Mouse (Mus musculus): Measurements from ENCODE around the gene Vps13d.

The Vps13d gene

DNA sequence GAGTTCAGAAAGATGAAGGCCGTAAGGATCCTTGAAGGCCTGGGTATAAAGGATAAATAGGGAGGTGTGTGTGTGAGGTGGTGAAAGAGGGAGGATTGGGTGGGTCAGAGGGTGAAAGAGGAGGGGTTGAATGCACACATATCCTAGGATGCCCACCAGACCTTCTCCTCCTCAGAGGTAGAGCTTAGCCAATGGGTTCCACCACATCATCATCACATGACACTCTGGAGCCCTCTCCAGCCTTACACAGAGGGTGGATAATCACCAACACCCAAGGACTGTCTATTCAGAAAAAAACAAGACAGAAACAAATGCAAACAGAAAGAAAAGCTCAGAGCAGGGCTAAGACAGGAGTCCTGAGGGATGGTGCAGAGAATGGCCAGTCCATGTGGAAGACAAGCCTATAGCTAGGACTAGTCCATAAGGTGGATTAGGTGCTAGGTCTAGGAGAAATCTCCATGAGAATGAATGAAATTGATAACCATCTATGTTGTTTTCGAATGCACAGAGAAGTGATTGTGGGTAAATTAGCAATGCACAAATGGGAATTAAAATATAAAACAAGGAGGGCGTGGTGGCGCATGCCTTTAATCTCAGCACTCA, 188.8 kb downstream of the Vps13d start:
- no peak for DNase-seq (ENCODE audit: low spot score in 2 of 2)

DNA sequence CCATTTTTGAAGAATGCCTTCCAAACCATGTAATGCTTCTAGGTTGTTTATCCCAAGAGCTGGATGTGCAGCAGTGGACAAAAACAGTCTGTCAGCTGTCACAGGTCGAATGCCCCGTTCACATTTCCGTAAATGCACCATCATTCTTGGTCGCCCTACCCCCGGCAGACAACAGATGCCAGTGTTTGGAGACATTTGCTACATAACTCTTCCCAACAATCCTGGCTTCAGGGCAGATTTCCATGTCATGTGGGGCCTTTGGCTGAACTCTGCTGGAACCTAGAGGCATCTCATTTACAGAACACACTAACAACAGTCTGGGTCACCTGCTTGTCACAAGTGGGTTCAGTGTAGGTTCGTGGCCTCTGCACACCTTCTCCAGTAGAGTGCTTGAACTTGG, 190.6 kb downstream of the Vps13d start:
- no peak for DNase-seq (ENCODE audit: low spot score in 2 of 2)

DNA sequence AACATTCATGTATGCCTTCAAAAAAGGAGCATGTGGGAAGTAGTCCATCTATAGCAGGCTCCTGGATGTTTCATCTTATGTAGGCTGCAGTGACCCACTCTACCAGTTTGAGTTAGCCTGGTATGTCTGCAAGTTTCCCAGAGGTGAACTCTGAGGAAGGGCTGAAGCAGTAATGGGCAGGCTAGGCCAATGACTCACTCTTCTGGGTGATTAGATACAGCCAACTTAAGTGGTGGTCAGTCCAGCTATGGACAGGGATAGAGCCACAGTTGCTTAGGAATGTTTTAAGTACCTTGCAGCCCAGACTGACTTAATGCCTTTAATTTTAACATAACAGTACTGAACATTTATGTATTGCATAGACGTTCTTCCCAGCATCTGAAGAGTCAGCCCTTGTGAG, 192.1 kb downstream of the Vps13d start:
- no peak for DNase-seq (ENCODE audit: low spot score in 2 of 2)

DNA sequence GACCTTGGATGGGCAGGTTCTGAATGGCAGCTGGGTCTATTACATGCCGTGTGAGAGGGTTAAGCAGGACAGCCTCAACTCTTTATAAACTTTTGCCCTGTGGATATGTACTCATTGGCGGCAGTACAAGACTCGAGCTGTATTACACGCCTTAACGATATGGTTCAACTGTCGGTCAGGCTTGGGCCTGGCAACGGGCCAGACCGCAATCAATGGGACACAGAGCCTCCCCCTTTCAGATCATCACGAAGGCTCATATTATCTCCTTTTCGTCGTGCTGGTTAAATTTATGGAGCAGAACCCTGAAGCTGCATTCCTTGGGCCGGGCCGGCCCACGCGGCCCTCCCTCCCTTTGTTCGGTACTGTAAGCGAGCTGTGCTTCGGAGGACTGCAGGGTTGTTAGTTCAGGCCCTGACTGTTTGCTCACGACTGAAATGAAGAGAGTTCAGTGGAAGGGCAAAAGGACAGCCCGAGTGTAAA, 194.9 kb downstream of the Vps13d start:
- peak; percentile 87 to 89 for DNase-seq (ENCODE audit: low spot score in 2 of 2)

DNA sequence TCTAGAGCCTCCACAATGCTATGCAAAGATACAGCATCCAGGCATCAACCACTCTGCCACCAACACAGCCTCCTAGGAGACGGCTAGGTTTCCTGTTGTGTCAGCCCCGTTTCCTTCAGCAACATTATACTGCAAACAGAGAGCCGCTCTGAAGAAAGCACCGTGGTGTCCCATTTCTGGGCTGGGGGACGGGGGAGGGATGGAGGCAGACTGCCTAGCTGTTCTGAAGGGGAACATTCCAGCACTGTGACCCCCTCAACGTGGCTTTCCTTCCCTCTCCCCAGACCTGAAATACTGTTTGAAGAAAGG, 195.3 kb downstream of the Vps13d start:
- no peak for DNase-seq (ENCODE audit: low spot score in 2 of 2)

DNA sequence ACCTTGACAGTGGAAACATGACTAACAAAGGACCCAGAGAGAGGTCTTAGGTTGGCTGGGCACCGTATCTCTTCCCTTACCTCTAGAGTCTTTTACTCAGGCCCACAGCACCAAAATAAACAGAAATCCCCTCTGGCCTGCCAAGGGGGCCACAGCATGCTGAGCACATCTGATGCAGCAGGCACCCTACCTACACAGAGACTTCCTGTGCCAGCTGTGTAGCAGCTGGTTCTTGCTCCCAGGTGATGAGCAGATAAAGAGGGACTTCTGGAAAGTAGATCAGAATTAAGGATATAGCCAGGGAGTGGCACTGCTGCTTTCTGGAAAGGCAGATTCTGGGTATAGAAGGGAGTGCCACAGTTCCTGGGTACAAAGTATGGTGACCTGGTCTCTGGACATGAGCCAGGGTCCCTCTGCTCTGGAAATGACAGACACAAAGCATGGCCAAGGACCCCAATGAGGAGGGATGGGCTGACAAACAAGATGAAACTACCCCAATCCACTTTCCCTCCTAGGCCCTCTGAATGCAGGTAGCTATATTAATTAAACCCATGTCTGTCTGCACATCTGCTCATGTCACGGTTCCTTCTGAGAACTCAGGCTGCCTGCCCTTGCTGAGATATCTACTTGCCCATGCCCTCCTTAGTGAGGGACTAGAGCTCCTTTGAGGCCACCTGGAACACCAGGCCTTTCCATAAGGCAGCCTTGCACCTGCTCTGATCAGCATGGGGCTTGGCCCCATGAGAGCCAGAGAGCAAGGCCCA, 195.8 kb downstream of the Vps13d start:
- no peak for DNase-seq (ENCODE audit: low spot score in 2 of 2)

DNA sequence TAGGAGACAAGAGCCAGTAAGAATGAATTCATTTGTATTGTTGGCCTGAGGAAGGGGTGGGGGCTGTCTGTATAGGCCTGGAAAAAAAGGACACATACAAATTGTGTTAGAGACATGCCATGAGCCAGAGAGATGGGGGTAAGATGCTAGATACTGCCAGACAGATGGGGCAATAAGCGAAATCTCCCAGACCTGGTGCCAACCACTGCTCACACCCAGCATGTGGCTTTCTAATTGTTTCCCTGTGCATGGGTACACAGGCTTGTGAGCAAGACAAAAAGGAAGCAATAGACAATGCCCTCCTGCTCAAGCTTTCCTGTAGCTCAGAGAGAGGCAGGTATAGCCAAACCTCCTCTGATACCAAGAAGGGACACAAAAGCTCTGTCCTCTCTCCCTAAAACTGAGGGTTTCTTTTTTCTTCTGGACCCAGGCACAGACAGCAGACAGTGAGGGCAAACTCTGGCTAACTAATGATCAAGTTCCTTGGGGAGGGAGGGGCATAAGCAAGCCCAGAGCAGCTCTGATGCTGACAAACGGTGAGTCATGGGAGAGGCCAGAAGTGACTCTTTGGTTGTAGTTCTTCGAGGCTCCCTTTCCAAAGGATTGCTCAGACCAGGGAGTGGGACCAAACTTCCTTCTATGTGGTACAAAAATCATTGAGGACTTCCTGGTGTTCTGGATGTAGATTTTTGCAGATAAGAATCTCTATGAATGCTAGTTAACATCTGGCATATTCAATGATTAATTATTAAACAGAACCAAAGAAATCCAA, 196.7 kb downstream of the Vps13d start:
- no peak for DNase-seq (ENCODE audit: low spot score in 2 of 2)

DNA sequence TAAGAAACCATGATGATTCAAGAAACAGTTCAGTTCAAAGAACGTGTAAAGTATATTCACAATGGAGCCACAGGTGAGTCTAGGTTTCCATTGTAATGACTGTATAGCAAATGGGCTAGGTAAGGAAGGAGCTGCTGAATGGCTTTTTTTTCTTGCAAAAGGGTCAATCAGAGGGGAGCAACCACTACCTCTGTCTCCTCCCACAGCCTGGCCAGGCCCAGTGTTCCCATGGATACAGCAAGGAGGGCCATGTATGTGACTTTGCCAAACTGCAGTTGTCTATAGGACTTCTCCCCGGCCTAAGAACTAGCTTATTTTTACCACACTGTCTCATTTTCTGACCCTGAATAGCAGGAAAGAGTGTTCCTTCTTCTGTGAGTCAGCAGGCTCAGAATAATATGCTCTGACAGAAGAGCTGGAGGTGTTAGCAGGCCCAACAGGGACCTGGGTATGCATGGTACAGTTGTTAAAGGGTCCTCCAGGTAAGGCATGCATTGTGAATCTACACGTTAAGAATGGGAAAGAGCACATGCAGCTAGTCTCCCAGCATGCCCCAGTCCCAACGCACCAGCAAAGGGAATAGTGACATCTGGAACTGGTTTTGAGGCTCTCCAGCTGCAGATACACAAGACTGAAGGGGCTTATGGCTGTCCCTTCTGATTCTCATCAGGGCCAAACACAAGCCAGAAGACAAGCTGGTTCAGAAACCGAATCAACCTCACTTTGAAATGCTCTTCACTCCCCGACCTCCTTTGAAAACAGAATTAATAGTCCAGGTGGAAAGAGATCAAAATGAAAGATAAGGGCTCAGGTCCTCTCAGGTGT, 197.6 kb downstream of the Vps13d start:
- no peak for DNase-seq (ENCODE audit: low spot score in 2 of 2)

DNA sequence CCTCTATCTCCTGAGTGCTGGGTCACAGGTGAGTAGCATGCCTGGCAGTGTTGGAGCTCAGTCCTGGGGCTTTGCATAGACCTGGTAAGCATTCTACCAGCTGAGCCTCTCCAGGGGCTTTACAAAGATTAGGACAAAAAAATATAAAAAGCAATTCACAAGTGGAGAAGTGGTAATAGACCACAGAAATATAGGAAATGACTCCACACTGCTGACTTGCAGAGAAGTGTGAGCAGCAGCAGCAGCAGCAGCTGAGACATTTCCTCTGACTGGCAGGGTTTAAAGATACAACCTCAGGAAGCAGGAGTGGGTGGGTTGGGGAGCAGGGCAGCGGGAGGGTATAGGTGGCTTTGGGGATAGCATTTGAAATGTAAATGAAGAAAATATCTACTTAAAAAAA, 199.0 kb downstream of the Vps13d start:
- DNase-seq (ENCODE audit: low spot score in 2 of 2), result no peak

DNA sequence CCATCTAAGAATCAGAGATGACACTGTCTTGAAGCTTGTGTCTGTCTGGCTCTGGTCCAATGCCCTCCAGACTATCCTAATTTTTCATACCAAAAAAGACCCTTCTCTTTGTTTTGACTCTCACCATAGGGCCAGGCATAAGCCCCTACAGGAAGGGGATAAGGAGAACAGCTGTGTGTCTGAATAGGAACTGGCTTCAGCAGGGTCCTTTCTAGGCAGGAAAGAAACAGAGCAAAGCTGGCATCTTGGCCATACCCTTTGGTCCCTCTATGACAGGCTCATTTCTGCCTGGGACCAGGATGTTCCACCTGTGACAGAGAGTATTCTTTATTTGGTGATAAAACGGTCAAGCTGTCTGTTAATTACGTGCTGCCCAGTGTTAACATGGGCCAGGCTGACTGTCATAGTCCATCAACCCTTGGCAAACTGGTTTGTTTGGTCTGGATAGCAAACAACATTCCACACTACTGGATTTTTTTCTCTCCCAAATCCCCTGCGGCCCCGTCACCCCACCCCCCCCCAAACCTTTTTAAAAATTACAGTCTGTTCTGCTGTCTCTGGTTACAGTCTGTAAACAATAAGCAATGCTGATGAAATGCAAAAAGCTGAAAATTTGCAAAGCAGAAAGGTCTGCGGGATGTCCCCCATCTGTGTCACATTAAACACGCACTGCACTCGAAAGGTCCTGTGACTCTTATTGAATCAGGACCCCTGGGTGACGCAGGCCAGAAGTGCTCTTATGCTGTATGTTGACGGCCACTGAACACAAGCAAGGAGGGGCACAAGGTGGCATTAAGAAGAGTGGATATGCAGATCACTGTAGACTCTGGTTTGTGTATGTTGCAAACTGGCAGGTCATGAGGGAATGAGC, 201.5 kb downstream of the Vps13d start:
- no peak for DNase-seq (ENCODE audit: low spot score in 2 of 2)

DNA sequence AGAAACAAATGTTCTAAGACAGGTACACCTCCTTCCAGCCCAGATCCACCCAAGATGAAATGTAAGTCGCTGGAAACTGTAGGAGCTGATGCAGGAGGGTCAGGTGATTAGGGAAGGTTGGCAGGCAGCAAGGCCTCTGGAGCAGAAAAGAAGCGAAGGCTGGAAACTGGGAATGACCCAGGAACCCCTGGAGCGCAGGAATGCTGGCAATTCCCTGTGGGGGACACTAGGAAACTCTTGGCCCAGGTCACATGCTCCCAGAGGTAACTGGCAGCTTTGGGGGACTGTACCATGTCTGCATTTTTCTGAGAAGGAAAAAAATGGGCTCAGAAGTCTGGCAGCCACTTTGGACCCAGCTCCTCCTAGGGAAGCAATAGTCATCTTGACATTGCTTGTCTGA, 202.4 kb downstream of the Vps13d start:
- DNase-seq (ENCODE audit: low spot score in 2 of 2), result no peak

DNA sequence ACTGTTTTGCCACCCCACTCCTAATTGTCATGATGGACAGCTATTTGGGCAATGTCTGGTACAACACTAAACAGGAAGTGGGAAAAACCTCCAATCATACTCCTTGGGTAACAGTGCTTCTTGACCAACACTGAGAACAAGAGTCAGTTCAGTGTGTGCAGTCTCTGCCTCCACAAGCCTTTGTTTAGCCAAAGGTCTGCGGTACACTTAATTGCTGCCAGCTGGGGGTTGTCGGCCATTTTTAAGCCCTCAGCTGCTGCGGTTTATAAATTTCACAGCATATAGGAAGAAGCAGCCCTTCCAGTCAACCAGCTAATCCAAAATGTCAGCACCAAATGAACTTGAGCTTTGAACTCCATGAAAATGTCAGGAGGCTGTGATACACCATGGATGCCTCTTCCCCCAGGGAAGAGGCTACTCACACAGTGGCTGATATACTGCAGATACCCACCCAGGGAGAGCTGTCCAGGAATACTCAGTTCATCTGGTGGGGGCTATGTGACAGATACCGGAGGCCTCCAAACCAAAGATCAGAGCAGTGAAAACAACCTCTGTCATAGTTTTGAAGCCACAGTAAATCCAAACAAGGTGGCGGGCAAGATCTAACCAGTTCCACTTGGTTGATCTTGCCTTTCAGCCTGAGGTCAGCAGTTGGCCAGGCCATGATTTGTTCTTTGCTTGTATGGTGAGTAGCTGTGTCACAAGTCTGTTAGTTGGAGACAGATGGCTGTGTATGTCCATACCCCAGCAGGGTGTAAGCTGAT, 206.2 kb downstream of the Vps13d start:
- no peak for DNase-seq (ENCODE audit: low spot score in 2 of 2)

DNA sequence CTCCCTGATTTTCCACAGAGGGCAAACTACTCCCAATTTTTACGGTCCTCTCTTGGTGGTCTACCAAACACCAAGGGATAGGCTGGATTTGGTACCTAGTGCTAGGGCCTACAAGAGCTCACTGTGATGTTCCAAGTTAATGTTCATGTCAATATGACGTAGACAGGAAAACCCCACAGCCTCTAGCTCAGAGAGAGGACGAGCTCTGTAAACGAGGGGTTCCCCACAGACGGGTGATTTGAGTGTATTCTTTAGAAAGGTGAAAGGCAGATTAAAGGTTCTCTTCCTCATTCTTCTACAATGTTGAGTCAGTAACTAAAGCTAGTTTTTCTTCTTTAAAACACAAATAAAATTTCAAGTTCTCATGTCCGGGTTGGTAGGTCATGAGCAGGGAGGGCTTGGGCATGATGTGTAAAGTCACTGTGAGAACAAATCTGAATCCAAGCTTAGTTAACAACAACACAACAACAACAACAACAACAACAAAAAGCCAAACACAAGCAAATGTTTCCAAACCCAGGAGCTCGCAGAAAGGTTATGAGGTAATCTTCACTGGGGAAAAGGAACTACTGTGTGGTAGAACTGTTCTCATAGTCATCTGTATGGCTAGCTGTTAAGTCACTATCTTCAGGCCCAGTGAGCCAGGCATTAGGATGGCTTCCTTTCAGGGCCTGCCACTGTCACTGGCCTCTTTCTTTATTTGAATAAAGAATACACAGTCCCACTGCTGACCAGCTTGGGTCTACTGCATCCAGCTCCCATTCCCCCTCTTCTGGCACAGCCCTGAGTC, 208.6 kb downstream of the Vps13d start:
- DNase-seq (ENCODE audit: low spot score in 2 of 2), result no peak

DNA sequence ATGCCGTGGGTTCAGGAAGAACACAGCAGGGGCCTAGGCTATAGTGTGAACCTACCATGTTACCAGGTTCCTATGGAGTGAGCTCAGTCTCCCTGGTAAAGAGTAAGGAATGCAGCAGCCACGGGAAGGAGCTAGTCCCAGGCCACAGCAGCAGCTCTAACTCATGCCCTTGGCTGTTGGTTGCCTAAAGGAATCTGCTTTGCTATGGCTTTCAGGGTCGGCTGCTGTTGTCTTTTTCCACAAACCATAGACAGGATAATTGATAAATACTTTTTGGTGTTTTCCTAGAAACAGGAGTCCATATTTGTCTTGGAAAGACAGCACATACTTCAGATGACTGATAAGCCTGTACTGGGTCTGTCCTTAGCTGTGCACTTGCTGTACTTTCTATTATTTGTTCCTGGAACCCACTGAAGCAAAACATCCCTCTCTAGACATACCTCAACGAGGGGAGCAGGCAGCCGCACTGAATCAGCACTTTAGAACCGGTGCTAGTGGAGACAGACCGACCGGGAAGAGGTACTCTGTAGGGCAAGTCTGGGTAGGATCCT, 210.9 kb downstream of the Vps13d start:
- no peak for DNase-seq (ENCODE audit: low spot score in 2 of 2)

DNA sequence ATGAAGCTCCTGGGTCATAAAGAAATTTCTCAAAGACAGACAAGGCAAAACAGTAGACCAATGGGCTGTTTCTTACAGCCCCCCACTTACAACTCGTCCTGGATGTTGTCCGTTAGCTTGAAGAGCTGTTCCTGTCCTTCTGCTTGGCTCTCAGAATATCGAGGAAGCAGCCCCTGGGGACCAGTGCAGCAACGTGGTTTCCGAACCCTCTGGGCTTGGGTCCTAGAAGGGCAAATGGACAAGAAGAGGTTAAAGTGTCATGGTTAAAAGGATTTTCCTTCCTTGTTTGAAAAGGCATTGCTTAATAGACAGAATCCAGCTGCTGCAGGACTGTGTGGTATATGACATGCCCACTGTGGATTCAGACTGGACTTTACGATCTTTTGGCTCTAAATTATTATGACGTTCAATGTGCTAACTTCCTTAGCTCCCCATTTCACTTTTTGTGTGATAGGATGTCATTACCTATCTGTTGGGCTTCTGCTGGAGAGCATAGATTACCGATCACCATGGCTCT, 211.5 kb downstream of the Vps13d start:
- DNase-seq (ENCODE audit: low spot score in 2 of 2), result no peak

DNA sequence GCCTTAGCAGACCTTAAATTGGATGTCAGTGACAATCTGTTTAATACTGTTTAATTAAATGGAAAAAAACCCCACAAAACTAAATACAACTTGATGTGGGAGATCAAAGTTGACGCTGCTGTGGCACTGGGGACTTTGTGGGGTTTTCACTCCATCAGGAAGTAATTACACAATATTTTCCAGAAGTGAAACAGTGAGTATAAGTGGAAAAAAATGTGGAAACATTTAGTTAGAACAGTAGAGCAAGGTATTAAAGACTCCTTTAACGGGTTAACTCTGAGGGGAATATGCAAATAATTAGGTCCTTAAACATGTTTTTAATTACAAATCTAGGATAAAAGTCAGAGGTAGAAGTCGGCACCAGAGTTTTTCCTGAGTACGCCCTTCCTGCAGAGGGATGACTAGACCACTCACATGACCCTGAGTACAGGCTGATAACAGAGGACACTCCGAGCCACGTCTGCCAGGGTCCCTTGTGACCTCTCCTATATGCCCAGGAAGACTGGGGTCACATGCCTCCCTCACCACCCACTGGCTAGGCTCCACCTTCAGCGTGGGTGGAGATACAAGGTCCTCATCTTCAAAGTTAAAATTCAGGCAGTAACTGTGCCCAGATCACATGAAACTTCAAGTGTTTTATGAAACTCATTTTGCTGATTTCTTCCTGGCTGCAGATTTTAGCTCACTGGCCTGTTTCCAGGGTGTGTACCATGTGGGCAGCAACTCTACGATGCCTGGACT, 213.8 kb downstream of the Vps13d start:
- no peak for DNase-seq (ENCODE audit: low spot score in 2 of 2)

DNA sequence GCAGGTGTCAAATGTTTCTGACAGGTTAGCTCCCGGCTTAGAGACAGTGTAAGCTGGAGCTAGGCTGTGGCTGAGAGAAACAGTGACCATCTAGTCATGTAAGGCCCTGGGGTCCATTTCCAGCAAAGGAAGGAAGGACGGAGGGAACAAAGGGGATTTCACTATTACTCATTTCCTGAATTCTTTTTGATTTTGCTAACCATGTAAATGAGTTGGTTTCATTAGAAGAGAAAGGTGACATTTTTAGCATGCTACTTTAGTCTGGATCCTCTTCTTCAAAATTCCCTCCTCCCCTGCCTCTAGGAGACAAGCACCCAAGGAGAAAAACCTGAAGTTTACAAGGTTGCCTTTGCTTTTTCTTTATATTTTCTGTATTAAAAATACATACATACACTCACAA, 214.7 kb downstream of the Vps13d start:
- no peak for DNase-seq (ENCODE audit: low spot score in 2 of 2)

DNA sequence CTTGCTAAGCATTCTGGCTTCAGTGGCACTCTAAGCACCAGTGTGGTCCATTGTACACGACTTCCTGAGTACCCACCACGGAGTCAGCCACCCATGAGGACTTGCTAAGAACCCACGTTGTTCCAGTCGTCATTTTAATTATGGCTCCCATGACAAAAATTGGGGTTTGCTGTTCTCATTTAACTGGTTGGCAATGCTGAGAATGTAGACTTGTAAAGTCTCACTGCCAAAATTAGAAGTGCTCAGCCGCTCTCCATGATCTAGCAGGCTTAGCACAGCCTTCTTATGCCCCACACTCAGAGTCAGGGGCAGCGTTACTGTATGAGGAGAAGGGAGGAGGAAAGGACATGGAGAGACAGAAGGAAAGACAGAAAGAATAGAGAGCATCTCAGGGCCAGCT, 216.8 kb downstream of the Vps13d start:
- DNase-seq (ENCODE audit: low spot score in 2 of 2), result no peak

Data from urinary bladder, postnatal 4 days (tissue).